Mouse (Mus musculus): ENCODE measurements around the gene Golph3l. TPM values are rescaled to one million over a fixed set of nuclear protein-coding genes. Genes with fewer than 3 reads are reported as not detected.
"Not testable (repeated sequence)": the region's sequence is repeated elsewhere in the genome, so short reads cannot be mapped to it uniquely, and the experiment has no call there.

The Golph3l gene
- polyA plus RNA-seq (2015; fragmentation: Nextera tagmentation; extraction: Ambion mirVana), result 28.9 and 31.2 TPM in 2 replicates

- Histone ChIP-seq H3K36me3 (replicated peaks) (peaks cover 26% of the 10 kb centered on the region), H3K27ac (replicated peaks) (peak within 1 kb of the TSS; percentile 94), H3K27me3 (no peaks in the 10 kb centered on the region; the same call in 1 of the 2 replicates), H3K9ac (peak within 1 kb of the TSS; percentile 74), H3K4me1 (replicated peaks) (peaks cover 21% of the 10 kb centered on the region), H3K4me2 (peak within 1 kb of the TSS; percentile 71), H3K9me3 (replicated peaks) (no peaks in the 10 kb centered on the region), H3K4me3 (replicated peaks) (peak within 1 kb of the TSS; percentile 78)
- WGBS (ENCODE audit: insufficient replicate concordance), result under 1% methylated on average over 12 of the region's 12 CpGs
- peak; percentile 100 for ATAC-seq (ENCODE audit: insufficient read depth)
Measured at GRCm38 (mm10) chr3:95588604-95589086, at the start of gene Golph3l. Gene Golph3l (plus strand): TSS chr3:95588934.

DNA sequence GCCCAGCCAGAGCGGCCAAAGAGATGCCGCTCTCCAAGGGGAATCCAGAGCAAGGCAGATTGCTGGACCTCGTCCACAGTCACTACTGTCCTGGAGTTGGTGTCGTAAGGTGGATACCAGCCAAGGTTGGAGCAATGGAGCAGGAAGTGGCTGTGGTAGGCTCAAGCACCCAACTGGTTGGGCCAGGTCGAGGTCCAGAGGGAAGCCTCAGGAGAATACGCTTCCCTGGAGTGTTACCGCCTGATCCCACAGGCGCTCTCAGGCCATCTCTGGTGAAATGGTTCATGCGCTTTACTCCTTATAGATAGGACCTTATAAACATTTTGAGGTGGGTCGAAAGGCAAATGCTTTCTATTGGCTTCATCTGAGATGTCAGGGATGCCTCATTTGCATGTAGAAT lies 49.8 kb upstream of the Golph3l start:
- no peaks in the 10 kb centered on the region for H3K9me3 ChIP-seq (replicated peaks)
- peaks cover 28% of the 10 kb centered on the region for H3K27me3 ChIP-seq
- ATAC-seq (ENCODE audit: insufficient read depth), result no peak
- no peaks in the 10 kb centered on the region for H3K4me1 ChIP-seq (replicated peaks)
- no peak overlapping the region for H3K27ac ChIP-seq (replicated peaks)
- WGBS (ENCODE audit: insufficient replicate concordance), result 81% methylated on average over 10 of the region's 10 CpGs
- no peak overlapping the region for H3K4me2 ChIP-seq
- H3K36me3 ChIP-seq (replicated peaks), result no peaks in the 10 kb centered on the region
- no peak overlapping the region for H3K4me3 ChIP-seq (replicated peaks)
- H3K9ac ChIP-seq, result no peak overlapping the region

DNA sequence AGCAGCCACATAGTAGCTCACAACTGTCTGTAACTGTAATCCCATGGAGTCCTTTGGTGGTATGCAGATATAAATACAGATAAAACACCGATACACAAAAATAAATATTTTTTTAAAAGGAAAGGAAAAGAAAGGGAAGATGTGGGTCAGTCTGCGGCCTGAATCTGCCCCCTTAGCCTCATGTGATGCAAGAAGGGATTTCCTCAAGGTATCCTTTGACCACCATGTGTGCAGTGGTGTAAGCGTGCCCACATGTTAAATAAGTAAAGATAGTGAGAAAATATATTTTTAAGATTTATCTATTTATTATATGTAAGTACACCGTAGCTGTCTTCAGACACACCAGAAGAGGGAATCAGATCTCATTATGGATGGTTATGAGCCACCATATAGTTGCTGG lies 48.9 kb upstream of the Golph3l start:
- peaks cover 35% of the 10 kb centered on the region for H3K27me3 ChIP-seq
- no peak overlapping the region for H3K4me2 ChIP-seq
- no peak overlapping the region for H3K27ac ChIP-seq (replicated peaks)
- no peaks in the 10 kb centered on the region for H3K9me3 ChIP-seq (replicated peaks)
- H3K4me1 ChIP-seq (replicated peaks), result no peaks in the 10 kb centered on the region
- ATAC-seq (ENCODE audit: insufficient read depth), result no peak
- H3K36me3 ChIP-seq (replicated peaks), result no peaks in the 10 kb centered on the region
- H3K9ac ChIP-seq, result no peak overlapping the region
- WGBS (ENCODE audit: insufficient replicate concordance), result 73% methylated on average over 4 of the region's 4 CpGs
- H3K4me3 ChIP-seq (replicated peaks), result no peak overlapping the region

- peaks cover 42% of the 10 kb centered on the region for H3K27me3 ChIP-seq
- 44% methylated on average over 2 of the region's 2 CpGs for WGBS (ENCODE audit: insufficient replicate concordance)
- H3K36me3 ChIP-seq (replicated peaks); H3K9ac ChIP-seq; H3K4me2 ChIP-seq; H3K27ac ChIP-seq (replicated peaks); H3K4me1 ChIP-seq (replicated peaks); ATAC-seq (ENCODE audit: insufficient read depth); H3K4me3 ChIP-seq (replicated peaks); H3K9me3 ChIP-seq (replicated peaks): not testable (repeated sequence)
Measured at GRCm38 (mm10) chr3:95541186-95541585, 47.5 kb upstream of the Golph3l start.

- no peak for ATAC-seq (ENCODE audit: insufficient read depth)
- H3K9me3 ChIP-seq (replicated peaks), result no peaks in the 10 kb centered on the region
- no peaks in the 10 kb centered on the region for H3K4me1 ChIP-seq (replicated peaks)
- H3K27ac ChIP-seq (replicated peaks), result no peak overlapping the region
- peaks cover 45% of the 10 kb centered on the region for H3K27me3 ChIP-seq
- H3K9ac ChIP-seq, result no peak overlapping the region
- H3K36me3 ChIP-seq (replicated peaks), result no peaks in the 10 kb centered on the region
- H3K4me2 ChIP-seq, result no peak overlapping the region
- H3K4me3 ChIP-seq (replicated peaks), result no peak overlapping the region
Measured at GRCm38 (mm10) chr3:95542171-95542570, 46.6 kb upstream of the Golph3l start.

DNA sequence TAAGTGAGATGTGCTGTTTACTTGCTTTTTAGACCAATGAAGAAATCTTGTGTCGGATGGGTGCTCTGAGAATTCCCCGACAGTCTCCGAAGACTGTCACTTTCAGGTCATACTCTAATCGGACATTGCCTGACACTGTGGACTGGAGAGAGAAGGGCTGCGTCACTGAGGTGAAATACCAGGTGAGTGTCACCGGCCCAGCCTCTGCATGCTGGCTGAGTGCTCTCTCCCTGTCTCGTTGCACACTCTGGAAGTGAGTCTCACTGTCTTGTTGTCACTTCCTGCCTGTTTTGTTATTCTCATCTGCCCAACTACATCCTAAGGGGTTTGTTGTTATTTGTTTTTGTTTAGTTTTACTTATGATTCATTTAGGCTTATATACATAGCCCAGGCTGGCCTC lies 45.8 kb upstream of the Golph3l start:
- peaks cover 48% of the 10 kb centered on the region for H3K27me3 ChIP-seq
- H3K27ac ChIP-seq (replicated peaks), result no peak overlapping the region
- H3K4me3 ChIP-seq (replicated peaks), result no peak overlapping the region
- 71% methylated on average over 7 of the region's 7 CpGs for WGBS (ENCODE audit: insufficient replicate concordance)
- no peak overlapping the region for H3K4me2 ChIP-seq
- no peaks in the 10 kb centered on the region for H3K4me1 ChIP-seq (replicated peaks)
- no peak for ATAC-seq (ENCODE audit: insufficient read depth)
- no peak overlapping the region for H3K9ac ChIP-seq
- no peaks in the 10 kb centered on the region for H3K9me3 ChIP-seq (replicated peaks)
- H3K36me3 ChIP-seq (replicated peaks), result no peaks in the 10 kb centered on the region

- Histone ChIP-seq H3K4me1 (replicated peaks) (no peaks in the 10 kb centered on the region), H3K36me3 (replicated peaks) (no peaks in the 10 kb centered on the region), H3K27me3 (peaks cover 23% of the 10 kb centered on the region; the same call in 1 of the 2 replicates), H3K4me2 (no peak overlapping the region), H3K9me3 (replicated peaks) (no peaks in the 10 kb centered on the region), H3K4me3 (replicated peaks) (no peak overlapping the region), H3K9ac (no peak overlapping the region), H3K27ac (replicated peaks) (no peak overlapping the region)
- ATAC-seq (ENCODE audit: insufficient read depth), result no peak
- 70% methylated on average over 1 of the region's 1 CpGs for WGBS (ENCODE audit: insufficient replicate concordance)
Measured at GRCm38 (mm10) chr3:95550176-95550575, 38.6 kb upstream of the Golph3l start.

DNA sequence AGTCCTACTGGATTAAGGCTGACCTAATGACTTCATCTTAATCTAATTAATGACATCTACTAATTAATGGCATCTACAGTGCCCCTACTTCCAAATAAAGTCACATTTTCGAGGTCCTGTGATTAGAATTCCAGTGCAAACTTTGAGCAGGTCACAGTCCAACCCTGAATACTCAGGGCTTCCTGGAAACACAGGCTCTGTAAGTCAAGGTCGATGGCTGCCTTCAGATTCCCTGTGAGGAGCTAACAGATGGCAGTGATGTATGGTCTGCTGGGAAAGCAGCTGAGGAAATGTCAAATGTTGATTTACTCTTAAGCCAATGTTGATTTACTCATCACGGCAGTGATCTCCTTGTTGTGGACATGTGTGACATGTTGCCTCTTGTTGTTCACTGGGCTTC lies 34.7 kb upstream of the Golph3l start:
- Histone ChIP-seq H3K4me2 (no peak overlapping the region), H3K9ac (no peak overlapping the region), H3K27ac (replicated peaks) (no peak overlapping the region), H3K4me3 (replicated peaks) (no peak overlapping the region), H3K4me1 (replicated peaks) (no peaks in the 10 kb centered on the region), H3K27me3 (no peaks in the 10 kb centered on the region), H3K36me3 (replicated peaks) (no peaks in the 10 kb centered on the region), H3K9me3 (replicated peaks) (no peaks in the 10 kb centered on the region)
- WGBS (ENCODE audit: insufficient replicate concordance), result 42% methylated on average over 3 of the region's 3 CpGs
- ATAC-seq (ENCODE audit: insufficient read depth), result no peak

GRCm38 (mm10) chr3:95559437-95559836 lies 29.3 kb upstream of the Golph3l start, which contains the start of gene Hormad1:
Gene Hormad1 (plus strand): TSS chr3:95559677.
- Histone ChIP-seq H3K4me2 (no peak within 1 kb of the TSS), H3K4me1 (replicated peaks) (no peaks in the 10 kb centered on the region), H3K9ac (no peak within 1 kb of the TSS), H3K27ac (replicated peaks) (no peak within 1 kb of the TSS), H3K36me3 (replicated peaks) (no peaks in the 10 kb centered on the region), H3K4me3 (replicated peaks) (no peak within 1 kb of the TSS), H3K9me3 (replicated peaks) (no peaks in the 10 kb centered on the region), H3K27me3 (no peaks in the 10 kb centered on the region)
- ATAC-seq (ENCODE audit: insufficient read depth), result no peak
- 85% methylated on average over 27 of the region's 27 CpGs for WGBS (ENCODE audit: insufficient replicate concordance)

GRCm38 (mm10) chr3:95560738-95561137 lies 28.0 kb upstream of the Golph3l start:
- WGBS (ENCODE audit: insufficient replicate concordance), result 77% methylated on average over 3 of the region's 3 CpGs
- no peak overlapping the region for H3K27ac ChIP-seq (replicated peaks)
- H3K36me3 ChIP-seq (replicated peaks), result no peaks in the 10 kb centered on the region
- H3K4me3 ChIP-seq (replicated peaks), result no peak overlapping the region
- no peak overlapping the region for H3K9ac ChIP-seq
- no peaks in the 10 kb centered on the region for H3K4me1 ChIP-seq (replicated peaks)
- H3K9me3 ChIP-seq (replicated peaks), result no peaks in the 10 kb centered on the region
- H3K4me2 ChIP-seq, result no peak overlapping the region
- H3K27me3 ChIP-seq, result no peaks in the 10 kb centered on the region
- no peak for ATAC-seq (ENCODE audit: insufficient read depth)

GRCm38 (mm10) chr3:95561826-95562225 lies 26.9 kb upstream of the Golph3l start:
- H3K4me1 ChIP-seq (replicated peaks), result no peaks in the 10 kb centered on the region
- H3K4me3 ChIP-seq (replicated peaks), result no peak overlapping the region
- no peaks in the 10 kb centered on the region for H3K9me3 ChIP-seq (replicated peaks)
- no peaks in the 10 kb centered on the region for H3K27me3 ChIP-seq
- ATAC-seq (ENCODE audit: insufficient read depth), result no peak
- no peak overlapping the region for H3K9ac ChIP-seq
- no peaks in the 10 kb centered on the region for H3K36me3 ChIP-seq (replicated peaks)
- no peak overlapping the region for H3K4me2 ChIP-seq
- no peak overlapping the region for H3K27ac ChIP-seq (replicated peaks)
- 66% methylated on average over 2 of the region's 2 CpGs for WGBS (ENCODE audit: insufficient replicate concordance)

GRCm38 (mm10) chr3:95569585-95569984 lies 19.1 kb upstream of the Golph3l start:
- Histone ChIP-seq H3K4me2 (no peak overlapping the region), H3K9me3 (replicated peaks) (no peaks in the 10 kb centered on the region), H3K27ac (replicated peaks) (no peak overlapping the region), H3K27me3 (no peaks in the 10 kb centered on the region; the same call in 1 of the 2 replicates), H3K4me3 (replicated peaks) (no peak overlapping the region), H3K36me3 (replicated peaks) (no peaks in the 10 kb centered on the region), H3K4me1 (replicated peaks) (no peaks in the 10 kb centered on the region), H3K9ac (no peak overlapping the region)
- no peak for ATAC-seq (ENCODE audit: insufficient read depth)
- WGBS (ENCODE audit: insufficient replicate concordance), result 85% methylated on average over 3 of the region's 3 CpGs

All from liver, embryonic 15.5 days (tissue).